Mouse (Mus musculus): ENCODE data around the gene Cactin.

DNA sequence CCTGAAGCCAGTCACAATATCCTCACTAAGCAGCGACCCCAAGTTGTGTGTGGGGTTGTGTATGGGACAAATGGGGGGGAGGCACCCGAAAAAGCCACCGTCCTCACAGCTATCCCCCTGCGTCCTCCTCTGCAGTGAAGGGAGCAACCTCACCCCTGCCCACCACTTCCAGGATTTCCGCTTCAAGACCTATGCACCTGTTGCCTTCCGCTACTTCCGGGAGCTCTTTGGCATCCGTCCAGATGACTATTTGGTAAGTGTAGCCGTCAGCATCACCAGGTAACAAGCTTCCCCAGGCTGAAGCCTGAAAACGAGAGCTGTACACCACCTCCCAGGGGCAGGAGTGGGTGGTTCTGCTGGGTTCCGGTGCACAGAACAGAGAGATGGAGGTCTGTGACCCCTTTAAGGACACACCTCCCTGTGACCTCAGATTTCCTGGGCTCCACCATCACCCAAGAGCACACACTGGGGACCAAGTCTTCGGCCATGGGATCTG lies 14.7 kb upstream of the Cactin start:
- TF ChIP-seq GATA1 (IDR thresholded peaks at IDR 0.05; ENCODE audit: low read length): no peak
- no peak for TF ChIP-seq TAL1 (IDR thresholded peaks at IDR 0.05; ENCODE audit: low read length)
